Mouse (Mus musculus) liver, adult 2 months (tissue): ENCODE measurements around the gene Dysf. TPM values are rescaled to one million over a fixed set of nuclear protein-coding genes. Genes with fewer than 3 reads are reported as not detected.
"Not testable (repeated sequence)": the region's sequence is repeated elsewhere in the genome, so short reads cannot be mapped to it uniquely, and the experiment has no call there.

ENCODE experiments used
- DNase-seq: peaks from one replicate; pipeline ENCODE4 v3.0.0-alpha.2; 2011; ENCODE audit warnings: low read depth, low spot score; ENCODE audit errors: extremely low read depth
- H3K27ac ChIP-seq: fragments of 200-500 bp; replicated peaks from 2 replicates; pipeline ENCODE4 v1.5.1; 2012; ENCODE audit warnings: low read depth, mild to moderate bottlenecking, control low read depth, inconsistent platforms, low read length; ENCODE audit not compliant: insufficient read depth
- H3K27me3 ChIP-seq: fragments of 200-500 bp; 2 replicates; pipeline ENCODE4 v1.6.1; 2012; ENCODE audit warnings: mild to moderate bottlenecking, moderate library complexity, low read length, inconsistent platforms; ENCODE audit not compliant: control insufficient read depth, insufficient read depth
- H3K36me3 ChIP-seq: fragments of 200-500 bp; 2 replicates; pipeline ENCODE4 v1.6.1; 2012; ENCODE audit warnings: low read length, inconsistent platforms; ENCODE audit not compliant: control insufficient read depth, insufficient read depth
- H3K4me1 ChIP-seq: fragments of 200-500 bp; 2 replicates; pipeline ENCODE4 v1.6.1; 2011; ENCODE audit warnings: low read length; ENCODE audit not compliant: control insufficient read depth, insufficient read depth
- H3K4me3 ChIP-seq: fragments of 200-500 bp; 2 replicates; pipeline ENCODE4 v1.5.1; 2011; ENCODE audit warnings: low read depth, mild to moderate bottlenecking, control low read depth, low read length, moderate library complexity; ENCODE audit not compliant: insufficient read depth
- H3K79me2 ChIP-seq: fragments of 200-500 bp; 2 replicates; pipeline ENCODE4 v1.6.1; 2012; ENCODE audit warnings: inconsistent platforms, mild to moderate bottlenecking, low read length, moderate library complexity; ENCODE audit not compliant: control insufficient read depth, insufficient read depth
- H3K9ac ChIP-seq: fragments of 200-500 bp; 2 replicates; pipeline ENCODE4 v1.6.1; 2012; ENCODE audit warnings: low read depth, mild to moderate bottlenecking, control low read depth, inconsistent platforms, low read length
- CTCF ChIP-seq: fragments of 200-500 bp; IDR thresholded peaks from 2 replicates; pipeline ENCODE4 v1.5.1; 2011; ENCODE audit warnings: low read depth, low read length, control low read depth
- POLR2A ChIP-seq: fragments of 200-500 bp; IDR thresholded peaks from 2 replicates; pipeline ENCODE4 v1.6.1; 2011; ENCODE audit warnings: low read length, control low read depth; ENCODE audit not compliant: insufficient read depth; ENCODE audit errors: extremely low read depth
- WGBS: fragments of 180-500 bp; shearing (Covaris S2); methylation state at CpG from one replicate; pipeline ENCODE4 v1.1.7; 2018; 5-methylcytosine and 5-hydroxymethylcytosine counted together
- polyA plus RNA-seq: library from polyadenylated mRNA; depleted of rRNA; stranded (reverse); fragments of >200 nt; gene quantifications from 2 replicates; pipeline ENCODE4 v1.2.3, GENCODE M21; 2012
- total RNA-seq: library from RNA; depleted of rRNA; stranded (reverse); fragments of >200 nt; gene quantifications from 2 replicates; pipeline ENCODE4 v1.2.3, GENCODE M21; 2014

Dysf gene
- total and polyA plus RNA-seq, 2 experiments = 2.4 to 3.3 TPM

DNA sequence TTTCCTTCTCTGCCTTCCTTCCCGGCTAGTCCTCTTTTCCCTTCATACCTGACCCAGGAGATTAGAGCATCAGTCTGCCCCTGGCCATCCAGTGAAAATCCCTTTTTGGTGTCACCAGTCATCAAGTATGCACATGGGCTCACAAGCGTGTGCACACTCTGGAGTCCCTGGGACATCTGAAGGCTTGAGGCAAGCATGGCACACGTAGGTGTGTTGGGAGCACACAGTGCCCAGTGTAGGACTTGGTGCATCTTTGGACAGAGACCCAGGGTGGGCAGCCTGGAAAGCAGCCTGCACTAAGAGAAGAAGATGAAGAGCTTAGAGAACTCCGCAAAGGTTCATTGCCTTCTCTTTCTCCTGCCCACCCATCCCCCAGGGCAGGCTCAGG is 1.5 kb downstream of the Dysf start:
- no peak overlapping the region for H3K27ac ChIP-seq
- DNase-seq = no peak
- H3K79me2 ChIP-seq = no peaks in the 10 kb centered on the region
- peaks cover 7% of the 10 kb centered on the region; the same call in 1 of the 2 replicates for H3K27me3 ChIP-seq
- H3K36me3 ChIP-seq = no peaks in the 10 kb centered on the region
- H3K4me1 ChIP-seq = no peaks in the 10 kb centered on the region
- no peak for TF ChIP-seq CTCF
- TF ChIP-seq POLR2A = no peak
- no peak overlapping the region for H3K4me3 ChIP-seq
- 72% methylated on average over 4 of the region's 4 CpGs for WGBS
- H3K9ac ChIP-seq = no peak overlapping the region

GRCm38 (mm10) chr6:84010303-84011225 is 2.2 kb downstream of the Dysf start:
- H3K4me3 ChIP-seq = no peak overlapping the region
- no peak overlapping the region for H3K27ac ChIP-seq
- no peak for TF ChIP-seq CTCF
- no peak for TF ChIP-seq POLR2A
- no peak overlapping the region for H3K9ac ChIP-seq
- H3K4me1 ChIP-seq = no peaks in the 10 kb centered on the region
- DNase-seq = no peak
- H3K79me2 ChIP-seq = no peaks in the 10 kb centered on the region
- H3K36me3 ChIP-seq = no peaks in the 10 kb centered on the region
- peaks cover 7% of the 10 kb centered on the region; the same call in 1 of the 2 replicates for H3K27me3 ChIP-seq
- 69% methylated on average over 8 of the region's 8 CpGs for WGBS

GRCm38 (mm10) chr6:84014961-84015683 is 6.7 kb downstream of the Dysf start:
- peak; percentile 32 for DNase-seq
- H3K79me2 ChIP-seq, H3K9ac ChIP-seq, H3K4me3 ChIP-seq, H3K27me3 ChIP-seq, H3K36me3 ChIP-seq, H3K27ac ChIP-seq, H3K4me1 ChIP-seq: not testable (repeated sequence)
- 58% methylated on average over 4 of the region's 4 CpGs for WGBS
- TF ChIP-seq CTCF = peak; percentile 28

DNA sequence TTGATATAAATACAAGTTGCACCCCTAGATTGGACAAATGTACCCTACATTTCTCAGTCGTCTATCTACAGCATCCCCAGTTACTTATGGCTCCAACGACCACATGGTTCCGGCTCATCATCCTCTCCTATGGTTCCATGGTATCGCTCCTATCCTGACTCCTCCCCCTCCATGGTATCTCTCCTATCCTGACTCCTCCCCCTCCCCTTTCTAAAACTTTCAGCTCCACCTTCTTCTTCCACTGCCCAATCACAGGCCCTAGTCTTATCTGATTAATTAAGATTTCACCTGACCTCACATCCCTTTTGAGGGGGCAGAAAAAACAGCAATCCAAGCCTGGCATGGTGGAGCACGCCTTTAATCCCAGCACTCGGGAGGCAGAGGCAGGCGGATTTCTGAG is 8.5 kb downstream of the Dysf start:
- Histone ChIP-seq H3K4me3 (no peak overlapping the region), H3K27me3 (no peaks in the 10 kb centered on the region), H3K79me2 (no peaks in the 10 kb centered on the region), H3K27ac (no peak overlapping the region), H3K4me1 (peaks cover 6% of the 10 kb centered on the region), H3K9ac (no peak overlapping the region), H3K36me3 (no peaks in the 10 kb centered on the region)
- no peak for DNase-seq
- TF ChIP-seq CTCF (no peak), POLR2A (no peak)
- 93% methylated on average over 7 of the region's 7 CpGs for WGBS

GRCm38 (mm10) chr6:84017392-84017791 is 9.0 kb downstream of the Dysf start:
- H3K27ac ChIP-seq = no peak overlapping the region
- H3K79me2 ChIP-seq = no peaks in the 10 kb centered on the region
- no peak overlapping the region for H3K4me3 ChIP-seq
- 68% methylated on average over 3 of the region's 3 CpGs for whole genome bisulfite sequencing
- peaks cover 6% of the 10 kb centered on the region for H3K4me1 ChIP-seq
- no peak overlapping the region for H3K9ac ChIP-seq
- no peaks in the 10 kb centered on the region for H3K36me3 ChIP-seq
- TF ChIP-seq CTCF (peak; percentile 15; the same call in 1 of the 2 replicates), POLR2A (no peak)
- peak; percentile 24 for DNase-seq
- no peaks in the 10 kb centered on the region for H3K27me3 ChIP-seq
